Mouse (Mus musculus) myocyte (in vitro differentiated cells): ENCODE measurements at regions not wholly inside any gene's neighbourhood (a gene's known extent, or its start where the extent isn't known, plus 50 kb on each side); places are given as distances from the start of the nearest gene placed in this dataset.

Experiments used
- POLR2A ChIP-seq: IDR thresholded peaks from one replicate; pipeline ENCODE4 v1.6.1; 2011; ENCODE audit warnings: low read depth, mild to moderate bottlenecking, control low read depth, moderate library complexity; ENCODE audit not compliant: insufficient read length
- USF1 ChIP-seq: IDR thresholded peaks from one replicate; pipeline ENCODE4 v1.6.1; 2011; ENCODE audit warnings: low read depth, mild to moderate bottlenecking, control low read depth, moderate library complexity

DNA sequence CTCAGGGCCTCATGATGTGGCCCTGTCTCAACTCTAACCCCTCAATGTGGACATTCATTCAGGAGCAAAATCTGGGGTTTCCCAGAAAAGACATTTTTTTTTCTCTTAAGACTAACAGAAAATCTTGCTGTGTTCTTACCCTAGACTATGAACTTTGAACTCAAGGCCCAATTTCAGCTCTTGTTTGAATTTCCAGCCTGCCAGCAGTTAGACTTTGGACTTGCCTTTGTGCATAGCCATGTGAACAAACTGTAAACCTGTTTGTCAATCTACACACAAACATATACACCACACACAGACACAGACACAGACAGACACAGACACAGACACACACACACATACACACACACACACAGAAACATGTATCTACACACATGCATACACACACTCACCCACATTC, 227.3 kb downstream of the Foxo1 start:
- no peak for TF ChIP-seq USF1
- TF ChIP-seq POLR2A: no peak
